Mouse (Mus musculus): ENCODE data around the gene Psme2b. TPM values are rescaled to one million over a fixed set of nuclear protein-coding genes. Genes with fewer than 3 reads are reported as not detected.
"Not testable (repeated sequence)": the region's sequence is repeated elsewhere in the genome, so short reads cannot be mapped to it uniquely, and the experiment has no call there.

Gene Psme2b
- polyA plus RNA-seq, 1 experiment: 11.4 TPM

- H3K4me3 ChIP-seq (ENCODE audit: control insufficient read depth, insufficient read depth, low read length): no peak overlapping the region
- no peak overlapping the region for H3K27ac ChIP-seq (ENCODE audit: control insufficient read depth, insufficient read depth, low read length)
- no peak for DNase-seq
- H3K27me3 ChIP-seq (ENCODE audit: control insufficient read depth, insufficient read depth, low read length): no peaks in the 10 kb centered on the region
- H3K4me1 ChIP-seq (replicated peaks; ENCODE audit: control insufficient read depth, insufficient read depth, low read length): no peaks in the 10 kb centered on the region
- TF ChIP-seq CTCF (IDR thresholded peaks at IDR 0.05; ENCODE audit: borderline replicate concordance, control insufficient read depth, extremely low read depth, insufficient read depth, low read length, poor library complexity) (no peak), POLR2A (IDR thresholded peaks at IDR 0.05; ENCODE audit: control insufficient read depth, extremely low read depth, insufficient read depth, low read length, poor library complexity) (no peak)
- H3K36me3 ChIP-seq (ENCODE audit: control insufficient read depth, insufficient read depth, low read length): no peaks in the 10 kb centered on the region
- WGBS: 97% methylated on average over 1 of the region's 1 CpGs
Observed at GRCm38 (mm10) chr11:48913611-48914010, 32.4 kb downstream of the Psme2b start.

- 57% methylated on average over 1 of the region's 1 CpGs for WGBS
- Histone ChIP-seq H3K4me3 (ENCODE audit: control insufficient read depth, insufficient read depth, low read length) (no peak overlapping the region), H3K36me3 (ENCODE audit: control insufficient read depth, insufficient read depth, low read length) (no peaks in the 10 kb centered on the region), H3K27ac (ENCODE audit: control insufficient read depth, insufficient read depth, low read length) (no peak overlapping the region), H3K4me1 (replicated peaks; ENCODE audit: control insufficient read depth, insufficient read depth, low read length) (no peaks in the 10 kb centered on the region), H3K27me3 (ENCODE audit: control insufficient read depth, insufficient read depth, low read length) (no peaks in the 10 kb centered on the region)
- TF ChIP-seq POLR2A (IDR thresholded peaks at IDR 0.05; ENCODE audit: control insufficient read depth, extremely low read depth, insufficient read depth, low read length, poor library complexity): no peak
- no peak for TF ChIP-seq CTCF (IDR thresholded peaks at IDR 0.05; ENCODE audit: borderline replicate concordance, control insufficient read depth, extremely low read depth, insufficient read depth, low read length, poor library complexity)
- no peak for DNase-seq
Observed at GRCm38 (mm10) chr11:48908459-48908858, 37.5 kb downstream of the Psme2b start.

- Histone ChIP-seq H3K4me3 (ENCODE audit: control insufficient read depth, insufficient read depth, low read length) (no peak within 1 kb of the TSS), H3K27me3 (ENCODE audit: control insufficient read depth, insufficient read depth, low read length) (no peaks in the 10 kb centered on the region), H3K36me3 (ENCODE audit: control insufficient read depth, insufficient read depth, low read length) (no peaks in the 10 kb centered on the region), H3K27ac (ENCODE audit: control insufficient read depth, insufficient read depth, low read length) (no peak within 1 kb of the TSS), H3K4me1 (replicated peaks; ENCODE audit: control insufficient read depth, insufficient read depth, low read length) (no peaks in the 10 kb centered on the region)
- TF ChIP-seq POLR2A (IDR thresholded peaks at IDR 0.05; ENCODE audit: control insufficient read depth, extremely low read depth, insufficient read depth, low read length, poor library complexity): no peak
- TF ChIP-seq CTCF (IDR thresholded peaks at IDR 0.05; ENCODE audit: borderline replicate concordance, control insufficient read depth, extremely low read depth, insufficient read depth, low read length, poor library complexity): no peak
- 58% methylated on average over 2 of the region's 2 CpGs for WGBS
- no peak for DNase-seq
Observed at GRCm38 (mm10) chr11:48902021-48902420, 44.0 kb downstream of the Psme2b start, which contains the start of gene Gm5431. Gene Gm5431 (minus strand): TSS chr11:48902214.

GRCm38 (mm10) chr11:48901567-48901930, 44.4 kb downstream of the Psme2b start:
- not testable (repeated sequence) for DNase-seq; H3K27ac ChIP-seq (ENCODE audit: control insufficient read depth, insufficient read depth, low read length); H3K4me3 ChIP-seq (ENCODE audit: control insufficient read depth, insufficient read depth, low read length); H3K36me3 ChIP-seq (ENCODE audit: control insufficient read depth, insufficient read depth, low read length); H3K4me1 ChIP-seq (replicated peaks; ENCODE audit: control insufficient read depth, insufficient read depth, low read length); H3K27me3 ChIP-seq (ENCODE audit: control insufficient read depth, insufficient read depth, low read length)
- 46% methylated on average over 1 of the region's 1 CpGs for WGBS

GRCm38 (mm10) chr11:48900654-48901566, 45.1 kb downstream of the Psme2b start:
- not testable (repeated sequence) for H3K27me3 ChIP-seq (ENCODE audit: control insufficient read depth, insufficient read depth, low read length); H3K4me1 ChIP-seq (replicated peaks; ENCODE audit: control insufficient read depth, insufficient read depth, low read length); DNase-seq; H3K4me3 ChIP-seq (ENCODE audit: control insufficient read depth, insufficient read depth, low read length); H3K36me3 ChIP-seq (ENCODE audit: control insufficient read depth, insufficient read depth, low read length); H3K27ac ChIP-seq (ENCODE audit: control insufficient read depth, insufficient read depth, low read length)
- WGBS: 57% methylated on average over 6 of the region's 6 CpGs

- no peaks in the 10 kb centered on the region for H3K4me1 ChIP-seq (replicated peaks; ENCODE audit: control insufficient read depth, insufficient read depth, low read length)
- no peaks in the 10 kb centered on the region for H3K36me3 ChIP-seq (ENCODE audit: control insufficient read depth, insufficient read depth, low read length)
- no peak overlapping the region for H3K4me3 ChIP-seq (ENCODE audit: control insufficient read depth, insufficient read depth, low read length)
- no peaks in the 10 kb centered on the region for H3K27me3 ChIP-seq (ENCODE audit: control insufficient read depth, insufficient read depth, low read length)
- 53% methylated on average over 2 of the region's 2 CpGs for WGBS
- TF ChIP-seq CTCF (IDR thresholded peaks at IDR 0.05; ENCODE audit: borderline replicate concordance, control insufficient read depth, extremely low read depth, insufficient read depth, low read length, poor library complexity) (no peak), POLR2A (IDR thresholded peaks at IDR 0.05; ENCODE audit: control insufficient read depth, extremely low read depth, insufficient read depth, low read length, poor library complexity) (no peak)
- H3K27ac ChIP-seq (ENCODE audit: control insufficient read depth, insufficient read depth, low read length): no peak overlapping the region
- DNase-seq: no peak
Observed at GRCm38 (mm10) chr11:48898812-48899431, 47.1 kb downstream of the Psme2b start.

Other genes with a start within 250 kb of the Psme2b start
- 3,906 and 3,990 TPM in 2 replicates for gene Rack1, start 145.9 kb downstream of the Psme2b start, polyA plus RNA-seq (2012; rRNA removed)
- 41.7 and 41.9 TPM in 2 replicates for gene Trim41, start 128.8 kb downstream of the Psme2b start, polyA plus RNA-seq (2012; rRNA removed)
- gene Trim7, start 120.0 kb downstream of the Psme2b start, polyA plus RNA-seq (2012; rRNA removed): 11.6 and 13.0 TPM in 2 replicates
- 8.1 and 20.2 TPM in 2 replicates for gene Gm12184, start 119.5 kb downstream of the Psme2b start, polyA plus RNA-seq (2012; rRNA removed)
- gene Irgm1, start 74.5 kb downstream of the Psme2b start, polyA plus RNA-seq (2012; rRNA removed): 17.7 and 20.0 TPM in 2 replicates
- gene Gm5431, start 44.0 kb downstream of the Psme2b start, polyA plus RNA-seq (2012; rRNA removed): 0.34 and 0.47 TPM in 2 replicates
- 0.46 and 0.75 TPM in 2 replicates for gene Olfr56, start 32.7 kb upstream of the Psme2b start, polyA plus RNA-seq (2012; rRNA removed)
- 6.8 and 8.0 TPM in 2 replicates for gene 9930111J21Rik1, start 33.2 kb upstream of the Psme2b start, polyA plus RNA-seq (2012; rRNA removed)
- 0.31 and 0.73 TPM in 2 replicates for gene Gm12185, start 46.0 kb upstream of the Psme2b start, polyA plus RNA-seq (2012; rRNA removed)
- 8.2 and 10.6 TPM in 2 replicates for gene Tgtp1, start 48.0 kb upstream of the Psme2b start, polyA plus RNA-seq (2012; rRNA removed)
- 4.0 and 4.1 TPM in 2 replicates for gene 9930111J21Rik2, start 105.1 kb upstream of the Psme2b start, polyA plus RNA-seq (2012; rRNA removed)
- gene Tgtp2, start 118.0 kb upstream of the Psme2b start, polyA plus RNA-seq (2012; rRNA removed): 26.0 and 29.1 TPM in 2 replicates
- 37.5 and 45.3 TPM in 2 replicates for gene Ifi47, start 130.4 kb upstream of the Psme2b start, polyA plus RNA-seq (2012; rRNA removed)
- 0.19 TPM in 1 of 2 replicates, not detected in the other for gene Olfr1396, start 168.7 kb upstream of the Psme2b start, polyA plus RNA-seq (2012; rRNA removed)
- gene Olfr1395, start 196.1 kb upstream of the Psme2b start, polyA plus RNA-seq (2012; rRNA removed): not detected in 2 replicates
- not detected in 2 replicates for gene Olfr1394, start 208.2 kb upstream of the Psme2b start, polyA plus RNA-seq (2012; rRNA removed)
- gene Btnl9, start 241.0 kb upstream of the Psme2b start, polyA plus RNA-seq (2012; rRNA removed): 2.6 and 3.0 TPM in 2 replicates

All from thymus, adult 2 months (tissue).